Mouse (Mus musculus) 3134 (cell line): ENCODE measurements around the gene Snd1.

Source experiments
- DNase-seq: peaks from one replicate; pipeline ENCODE4 v3.0.0-alpha.2; 2011; ENCODE audit warnings: low spot score; ENCODE audit not compliant: insufficient read length; ENCODE audit errors: extremely low read depth

The Snd1 gene

GRCm38 (mm10) chr6:28743586-28743985 is 268.6 kb downstream of the Snd1 start:
- DNase-seq: no peak

GRCm38 (mm10) chr6:28745864-28746263 is 270.9 kb downstream of the Snd1 start:
- no peak for DNase-seq

GRCm38 (mm10) chr6:28747025-28747424 is 272.1 kb downstream of the Snd1 start:
- no peak for DNase-seq

- DNase-seq: no peak
Measured at GRCm38 (mm10) chr6:28747931-28748670, 273.2 kb downstream of the Snd1 start.

GRCm38 (mm10) chr6:28749224-28749623 is 274.3 kb downstream of the Snd1 start:
- DNase-seq: no peak

GRCm38 (mm10) chr6:28751186-28751585 is 276.2 kb downstream of the Snd1 start:
- no peak for DNase-seq

GRCm38 (mm10) chr6:28753217-28753616 is 278.3 kb downstream of the Snd1 start:
- no peak for DNase-seq

GRCm38 (mm10) chr6:28753681-28754080 is 278.7 kb downstream of the Snd1 start:
- no peak for DNase-seq

GRCm38 (mm10) chr6:28754127-28754898 is 279.4 kb downstream of the Snd1 start:
- DNase-seq: no peak

- DNase-seq: no peak
Measured at GRCm38 (mm10) chr6:28756306-28757018, 281.5 kb downstream of the Snd1 start.

GRCm38 (mm10) chr6:28758293-28758692 is 283.4 kb downstream of the Snd1 start:
- no peak for DNase-seq

- DNase-seq: no peak
Measured at GRCm38 (mm10) chr6:28761728-28762127, 286.8 kb downstream of the Snd1 start.

GRCm38 (mm10) chr6:28762132-28762775 is 287.3 kb downstream of the Snd1 start:
- no peak for DNase-seq

GRCm38 (mm10) chr6:28766622-28767021 is 291.7 kb downstream of the Snd1 start:
- no peak for DNase-seq

GRCm38 (mm10) chr6:28767891-28768481 is 293.0 kb downstream of the Snd1 start:
- DNase-seq: no peak

- no peak for DNase-seq
Measured at GRCm38 (mm10) chr6:28771331-28771730, 296.4 kb downstream of the Snd1 start.

GRCm38 (mm10) chr6:28781696-28782095 is 306.8 kb downstream of the Snd1 start:
- no peak for DNase-seq

GRCm38 (mm10) chr6:28783082-28783647 is 308.2 kb downstream of the Snd1 start:
- DNase-seq: no peak

GRCm38 (mm10) chr6:28783953-28784352 is 309.0 kb downstream of the Snd1 start:
- no peak for DNase-seq

GRCm38 (mm10) chr6:28785770-28786169 is 310.8 kb downstream of the Snd1 start:
- DNase-seq: no peak
